Comparison of ENCODE assay signal across 19 mouse cellular contexts in the genomic region with DNA sequence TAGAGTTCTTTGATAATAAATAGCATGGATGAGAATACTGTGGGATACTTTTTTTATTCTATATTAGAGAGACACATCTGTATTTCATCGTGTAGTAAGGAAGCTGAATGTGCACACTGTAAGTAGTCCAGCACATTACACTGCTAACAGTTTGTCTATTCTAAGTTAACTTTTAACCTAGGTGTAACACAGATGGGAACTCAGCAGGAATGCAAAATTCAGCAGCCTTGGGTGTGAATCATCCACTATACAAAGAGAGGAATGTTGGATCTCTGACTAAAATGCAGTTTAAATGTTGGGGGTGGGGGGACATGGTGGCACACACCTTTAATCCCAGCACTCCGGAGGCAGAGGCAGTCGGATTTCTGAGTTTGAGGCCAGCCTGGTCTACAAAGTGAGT. TPM values are rescaled to one million over a fixed set of nuclear protein-coding genes. Genes with fewer than 3 reads are reported as not detected.
"Had no signal": no experiment of that assay in that cellular context is flagged by ENCODE, and none has a peak within 500 bp of the region (broad histone marks: within the 10 kb centered on the region; RNA-seq: fewer than 3 reads in every experiment).

No protein-coding gene starts in this region.

- H3K4me2 ChIP-seq: limb, embryonic 12.5 days; neural tube, embryonic 15.5 days had no signal

- H3K9me3 ChIP-seq: limb, embryonic 12.5 days; midbrain, embryonic 10.5 days; neural tube, embryonic 15.5 days had no signal

- DNase-seq: liver; lung, adult 2 months; lung, postnatal 36 days; midbrain, embryonic 14.5 days; right cerebral cortex, adult 18-20 months; thymus, adult 18-20 months; thymus, postnatal 14 days had no signal

- H3K9ac ChIP-seq: limb, embryonic 12.5 days; liver, embryonic 14.5 days; neural tube, embryonic 15.5 days had no signal

- H3K4me1 ChIP-seq: limb, embryonic 12.5 days; midbrain, embryonic 10.5 days; neural tube, embryonic 15.5 days had no signal

- ATAC-seq: lung, postnatal 0 days had no signal

- H3K36me3 ChIP-seq: limb, embryonic 12.5 days; midbrain, embryonic 10.5 days; neural tube, embryonic 15.5 days had no signal

- H3K27ac ChIP-seq: layer of hippocampus, adult 2 months; limb, embryonic 12.5 days; liver, embryonic 14.5 days; midbrain, embryonic 10.5 days; neural tube, embryonic 15.5 days had no signal

- H3K4me3 ChIP-seq: layer of hippocampus, adult 2 months; limb, embryonic 12.5 days; midbrain, embryonic 10.5 days; myocyte; neural tube, embryonic 15.5 days had no signal

- H3K27me3 ChIP-seq: limb, embryonic 12.5 days; neural tube, embryonic 15.5 days had no signal

RNA-seq across cellular contexts. Expression of a gene that starts 26.1 kb away (rescaled TPM):
- total RNA-seq: layer of hippocampus, adult 2 months; layer of hippocampus, postnatal 10 days; left cerebral cortex, postnatal 36 days; megakaryocyte progenitor cell, adult 5-6 weeks had no signal
- polyA plus RNA-seq: limb, embryonic 12.5 days; liver, embryonic 14.5 days; lung, postnatal 0 days; midbrain, embryonic 10.5 days; midbrain, embryonic 14.5 days; myocyte; neural tube, embryonic 11.5 days; neural tube, embryonic 15.5 days; stomach, embryonic 14.5 days had no signal
